Mouse (Mus musculus): ENCODE measurements around the gene C1qtnf4. TPM values are rescaled to one million over a fixed set of nuclear protein-coding genes. Genes with fewer than 3 reads are reported as not detected.

Gene C1qtnf4
- polyA plus RNA-seq, 1 experiment from 2014 or later = 1.9 TPM

- no peaks in the 10 kb centered on the region for H3K9me3 ChIP-seq (replicated peaks)
- no peak for ATAC-seq (ENCODE audit: insufficient read depth)
- WGBS (ENCODE audit: insufficient replicate concordance) = 63% methylated on average over 3 of the region's 3 CpGs
- H3K36me3 ChIP-seq (replicated peaks) = no peaks in the 10 kb centered on the region; the same call in 1 of the 2 replicates
- no peak overlapping the region for H3K4me2 ChIP-seq
- no peak overlapping the region for H3K4me3 ChIP-seq (replicated peaks)
- H3K27me3 ChIP-seq = 0 out of 2 replicates have a peak, but pooled peaks cover 5% of the 10 kb centered on the region
- H3K9ac ChIP-seq = no peak overlapping the region
- peaks cover 26% of the 10 kb centered on the region for H3K4me1 ChIP-seq (replicated peaks)
- H3K27ac ChIP-seq (replicated peaks) = no peak overlapping the region
Measured at GRCm38 (mm10) chr2:90938362-90938761, 52.7 kb downstream of the C1qtnf4 start.

- 44% methylated on average over 8 of the region's 8 CpGs for WGBS (ENCODE audit: insufficient replicate concordance)
- ATAC-seq (ENCODE audit: insufficient read depth) = no peak
- Histone ChIP-seq H3K9ac (peak overlapping the region; percentile 91), H3K9me3 (replicated peaks) (no peaks in the 10 kb centered on the region), H3K27me3 (no peaks in the 10 kb centered on the region), H3K4me1 (replicated peaks) (peaks cover 38% of the 10 kb centered on the region), H3K4me2 (peak overlapping the region; percentile 72), H3K4me3 (replicated peaks) (peak overlapping the region; percentile 97), H3K27ac (replicated peaks) (peak overlapping the region; percentile 94), H3K36me3 (replicated peaks) (no peaks in the 10 kb centered on the region; the same call in 1 of the 2 replicates)
Measured at GRCm38 (mm10) chr2:90939750-90940149, 54.1 kb downstream of the C1qtnf4 start.

Other genes with a start within 250 kb of the C1qtnf4 start
- 30.4 and 31.6 TPM in 2 replicates for gene Nup160, start 208.6 kb upstream of the C1qtnf4 start, polyA plus RNA-seq (2015; fragmentation: Nextera tagmentation; extraction: Ambion mirVana)
- 27.3 and 28.0 TPM in 2 replicates for gene Fnbp4, start 140.5 kb upstream of the C1qtnf4 start, polyA plus RNA-seq (2015; fragmentation: Nextera tagmentation; extraction: Ambion mirVana)
- 0.03 TPM in 1 of 2 replicates, not detected in the other for gene Agbl2, start 103.1 kb upstream of the C1qtnf4 start, polyA plus RNA-seq (2015; fragmentation: Nextera tagmentation; extraction: Ambion mirVana)
- gene Mtch2, start 38.7 kb upstream of the C1qtnf4 start, polyA plus RNA-seq (2015; fragmentation: Nextera tagmentation; extraction: Ambion mirVana) = 114 and 116 TPM in 2 replicates
- 16.1 and 17.6 TPM in 2 replicates for gene Kbtbd4, start 18.9 kb downstream of the C1qtnf4 start, polyA plus RNA-seq (2015; fragmentation: Nextera tagmentation; extraction: Ambion mirVana)
- 134 and 136 TPM in 2 replicates for gene Ndufs3, start 19.0 kb downstream of the C1qtnf4 start, polyA plus RNA-seq (2015; fragmentation: Nextera tagmentation; extraction: Ambion mirVana)
- gene Celf1, start 54.5 kb downstream of the C1qtnf4 start, polyA plus RNA-seq (2015; fragmentation: Nextera tagmentation; extraction: Ambion mirVana) = 50.0 and 53.8 TPM in 2 replicates
- gene Rapsn, start 149.8 kb downstream of the C1qtnf4 start, polyA plus RNA-seq (2015; fragmentation: Nextera tagmentation; extraction: Ambion mirVana) = 1.1 TPM in 2 replicates
- gene Psmc3, start 168.1 kb downstream of the C1qtnf4 start, polyA plus RNA-seq (2015; fragmentation: Nextera tagmentation; extraction: Ambion mirVana) = 138 and 146 TPM in 2 replicates
- gene Slc39a13, start 184.6 kb downstream of the C1qtnf4 start, polyA plus RNA-seq (2015; fragmentation: Nextera tagmentation; extraction: Ambion mirVana) = 10.9 and 13.6 TPM in 2 replicates
- 25.9 and 26.9 TPM in 2 replicates for gene Spi1, start 196.5 kb downstream of the C1qtnf4 start, polyA plus RNA-seq (2015; fragmentation: Nextera tagmentation; extraction: Ambion mirVana)
- gene Mybpc3, start 232.3 kb downstream of the C1qtnf4 start, polyA plus RNA-seq (2015; fragmentation: Nextera tagmentation; extraction: Ambion mirVana) = 0.15 and 0.17 TPM in 2 replicates